Mouse (Mus musculus): ENCODE measurements around the gene F12. TPM values are rescaled to one million over a fixed set of nuclear protein-coding genes. Genes with fewer than 3 reads are reported as not detected.

F12 gene
- polyA plus RNA-seq (2015; fragmentation: Nextera tagmentation; extraction: Ambion mirVana): 0.59 and 2.1 TPM in 2 replicates

DNA sequence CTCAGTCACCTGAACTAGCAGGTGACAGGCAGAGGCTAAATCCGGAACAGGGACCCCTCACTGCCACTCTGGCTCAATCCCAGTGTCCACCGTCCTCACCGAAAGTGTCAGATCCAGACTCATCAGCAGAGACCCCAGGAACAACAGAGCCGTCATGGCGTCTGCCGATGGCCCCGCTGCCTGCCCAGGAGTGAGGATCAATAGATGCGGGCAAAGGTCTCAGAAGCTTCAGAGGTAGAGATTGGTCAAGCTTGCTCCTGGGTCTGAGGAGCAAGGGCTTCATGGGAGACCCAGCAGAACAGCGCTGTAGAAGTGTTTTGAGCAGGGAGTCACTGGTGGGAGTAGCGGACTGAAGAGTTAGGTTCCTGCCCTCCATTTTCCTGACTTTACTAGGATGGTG is at the start of gene F12:
TSS of gene F12 (minus strand) at position 181 of the 400 bp plus-strand sequence.
- H3K4me1 ChIP-seq: peaks cover 1% of the 10 kb centered on the region
- H3K9ac ChIP-seq: no peak within 1 kb of the TSS
- peaks cover 12% of the 10 kb centered on the region for H3K27me3 ChIP-seq
- H3K4me3 ChIP-seq (replicated peaks): no peak within 1 kb of the TSS
- H3K27ac ChIP-seq: no peak within 1 kb of the TSS
- H3K36me3 ChIP-seq: no peaks in the 10 kb centered on the region
- H3K9me3 ChIP-seq (replicated peaks): no peaks in the 10 kb centered on the region
- ATAC-seq (replicated peaks; ENCODE audit: low FRiP score): no peak
- 90% methylated on average over 10 of the region's 10 CpGs for WGBS
- H3K4me2 ChIP-seq: no peak within 1 kb of the TSS

DNA sequence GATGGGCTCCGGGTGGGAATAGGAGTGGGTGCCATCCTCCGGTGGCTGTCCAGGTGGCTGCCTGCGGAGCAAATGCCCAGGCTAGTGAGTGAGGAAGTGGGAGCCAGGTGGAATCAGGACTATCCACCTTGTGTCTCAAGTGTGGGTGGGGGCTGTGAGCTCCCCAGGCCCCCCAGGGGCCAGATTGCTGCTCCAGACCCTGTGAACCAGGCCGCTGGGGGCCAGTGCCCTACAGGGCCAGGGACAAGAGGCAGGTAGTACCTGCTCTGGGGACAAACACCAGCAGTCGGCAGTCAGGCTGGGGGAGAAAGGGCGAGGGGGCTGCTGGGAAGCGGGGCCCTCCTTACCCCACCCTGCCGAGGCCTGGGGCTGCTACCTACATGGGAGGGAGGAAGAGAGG is 49.7 kb upstream of the F12 start:
- H3K36me3 ChIP-seq: peaks cover 74% of the 10 kb centered on the region
- H3K4me3 ChIP-seq (replicated peaks): no peak overlapping the region
- no peak overlapping the region for H3K4me2 ChIP-seq
- no peaks in the 10 kb centered on the region for H3K27me3 ChIP-seq
- WGBS: 92% methylated on average over 8 of the region's 8 CpGs
- H3K4me1 ChIP-seq: peaks cover 40% of the 10 kb centered on the region
- no peak for ATAC-seq (replicated peaks; ENCODE audit: low FRiP score)
- no peak overlapping the region for H3K27ac ChIP-seq
- no peak overlapping the region for H3K9ac ChIP-seq
- H3K9me3 ChIP-seq (replicated peaks): no peaks in the 10 kb centered on the region

DNA sequence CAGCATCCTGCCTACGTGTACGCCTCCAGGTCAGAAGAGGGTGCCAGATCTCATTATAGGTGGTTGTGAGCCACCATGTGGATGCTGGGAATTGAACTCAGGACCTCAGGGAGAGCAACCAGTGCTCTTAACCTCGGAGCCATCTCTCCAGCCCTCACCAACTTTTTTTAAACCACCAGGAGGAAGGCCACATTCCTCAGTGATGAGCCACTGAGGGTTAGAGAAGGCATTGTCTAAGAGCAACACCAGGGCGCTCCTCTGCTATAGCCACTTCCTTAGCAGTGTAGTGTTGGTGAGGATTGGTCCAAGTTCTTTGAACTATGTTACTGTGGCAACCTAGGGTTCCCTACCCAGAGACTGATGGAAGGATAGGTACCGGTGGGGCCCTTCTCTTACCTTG is 49.2 kb upstream of the F12 start:
- Histone ChIP-seq H3K27ac (no peak overlapping the region), H3K4me2 (no peak overlapping the region), H3K4me3 (replicated peaks) (no peak overlapping the region), H3K4me1 (peaks cover 45% of the 10 kb centered on the region), H3K9ac (no peak overlapping the region), H3K9me3 (replicated peaks) (no peaks in the 10 kb centered on the region), H3K27me3 (no peaks in the 10 kb centered on the region), H3K36me3 (peaks cover 69% of the 10 kb centered on the region)
- ATAC-seq (replicated peaks; ENCODE audit: low FRiP score): no peak
- 90% methylated on average over 5 of the region's 5 CpGs for WGBS

DNA sequence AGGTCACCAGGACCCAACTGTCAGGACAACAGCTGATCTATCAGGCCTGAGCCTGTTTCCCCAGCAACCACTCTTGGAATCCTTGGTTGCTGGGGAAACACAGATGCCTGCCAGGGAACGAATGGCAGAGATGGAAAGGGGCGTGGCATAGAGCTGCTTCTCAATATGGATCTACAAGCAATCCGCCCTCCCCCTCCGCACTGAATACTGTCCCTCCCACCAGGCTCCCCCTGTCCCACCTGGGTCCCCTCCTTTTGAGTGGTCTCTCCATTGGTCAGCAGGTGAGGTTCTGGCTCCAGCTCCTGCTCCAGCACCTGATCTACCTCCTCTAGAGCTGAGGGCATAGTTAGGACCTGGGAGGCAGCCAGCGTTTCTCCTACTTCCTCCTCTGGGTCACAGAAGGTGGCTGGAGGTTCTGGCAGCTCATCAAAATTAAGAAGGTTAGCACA is 48.1 kb upstream of the F12 start:
- peaks cover 58% of the 10 kb centered on the region for H3K36me3 ChIP-seq
- ATAC-seq (replicated peaks; ENCODE audit: low FRiP score): no peak

DNA sequence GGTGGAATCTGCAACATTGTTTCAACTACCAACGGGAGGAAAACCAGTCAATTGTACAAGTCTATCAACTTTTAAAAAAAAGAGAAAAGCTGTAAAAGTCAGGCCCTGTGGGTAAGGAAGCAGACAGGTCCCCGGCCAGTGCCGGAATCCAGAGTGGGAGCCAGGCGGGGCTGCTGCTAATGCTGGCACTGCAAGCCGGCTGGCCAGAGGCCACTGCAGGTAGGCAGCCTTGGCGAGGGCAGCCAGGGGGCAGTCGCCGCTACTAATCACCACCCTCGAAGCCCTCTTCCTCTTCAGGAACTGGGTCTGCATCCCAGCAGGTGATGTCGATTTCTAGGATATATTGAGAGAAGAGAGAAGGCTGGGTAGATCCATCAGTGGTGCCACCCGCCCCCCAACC is 47.4 kb upstream of the F12 start:
- no peak for ATAC-seq (replicated peaks; ENCODE audit: low FRiP score)
- Histone ChIP-seq H3K36me3 (peaks cover 51% of the 10 kb centered on the region), H3K4me1 (peaks cover 50% of the 10 kb centered on the region), H3K9me3 (replicated peaks) (no peaks in the 10 kb centered on the region), H3K4me3 (replicated peaks) (no peak overlapping the region), H3K27me3 (0 out of 2 replicates have a peak, but pooled peaks cover 8% of the 10 kb centered on the region), H3K4me2 (no peak overlapping the region), H3K27ac (0 out of 2 replicates have a peak overlapping the region, but pooled peaks have one; percentile 4), H3K9ac (no peak overlapping the region)
- 73% methylated on average over 11 of the region's 11 CpGs for WGBS

More for the DNA sequence above, 48.1 kb upstream of the F12 start:
- H3K9ac ChIP-seq: no peak overlapping the region
- H3K4me2 ChIP-seq: no peak overlapping the region
- 61% methylated on average over 5 of the region's 5 CpGs for WGBS
- H3K4me3 ChIP-seq (replicated peaks): no peak overlapping the region
- H3K9me3 ChIP-seq (replicated peaks): no peaks in the 10 kb centered on the region
- peaks cover 50% of the 10 kb centered on the region for H3K4me1 ChIP-seq
- 0 out of 2 replicates have a peak, but pooled peaks cover 6% of the 10 kb centered on the region for H3K27me3 ChIP-seq
- no peak overlapping the region for H3K27ac ChIP-seq

DNA sequence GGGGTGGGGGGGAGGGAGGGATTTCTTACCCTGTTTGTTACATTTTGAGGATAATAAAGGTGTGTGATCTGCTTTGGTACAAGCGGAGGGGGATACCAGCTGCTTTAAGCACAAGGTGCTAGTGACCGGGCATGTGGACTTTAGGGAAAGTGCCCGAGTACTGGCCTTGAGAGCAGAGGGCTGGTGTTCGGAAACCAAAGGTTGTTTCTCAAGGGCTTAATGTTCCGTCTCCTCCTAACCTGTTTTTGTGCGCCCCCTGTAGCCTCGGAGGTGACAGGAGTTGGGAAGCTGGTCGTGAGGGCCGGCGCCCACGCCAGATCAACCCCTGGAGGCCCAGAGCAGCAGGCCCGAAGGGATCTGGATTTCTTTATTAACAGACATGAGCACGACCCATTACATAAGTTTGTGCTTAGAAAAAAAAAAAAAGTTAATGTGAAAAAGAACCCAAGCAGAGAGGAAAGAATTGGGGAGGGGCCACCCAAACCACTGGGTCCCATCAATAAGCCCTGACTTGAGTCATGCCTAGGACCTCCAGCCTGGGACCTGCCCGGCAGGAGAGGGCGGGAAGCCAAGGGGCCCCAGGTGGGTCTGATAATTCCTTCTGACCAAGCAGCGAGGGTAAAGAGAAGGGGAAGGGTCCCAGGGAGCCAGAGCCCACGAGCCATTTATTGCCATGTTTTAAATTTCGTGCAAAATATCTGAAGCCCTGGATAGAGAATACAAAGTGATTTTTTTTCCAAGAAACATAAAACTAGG is 46.7 kb upstream of the F12 start:
- ATAC-seq (replicated peaks; ENCODE audit: low FRiP score): no peak
- Histone ChIP-seq H3K4me1 (peaks cover 46% of the 10 kb centered on the region), H3K9me3 (replicated peaks) (no peaks in the 10 kb centered on the region), H3K27ac (peak overlapping the region; percentile 82), H3K4me3 (replicated peaks) (peak overlapping the region; percentile 67), H3K36me3 (peaks cover 45% of the 10 kb centered on the region), H3K27me3 (0 out of 2 replicates have a peak, but pooled peaks cover 8% of the 10 kb centered on the region), H3K9ac (peak overlapping the region; percentile 57), H3K4me2 (peak overlapping the region; percentile 100)
- WGBS: 21% methylated on average over 18 of the region's 18 CpGs

DNA sequence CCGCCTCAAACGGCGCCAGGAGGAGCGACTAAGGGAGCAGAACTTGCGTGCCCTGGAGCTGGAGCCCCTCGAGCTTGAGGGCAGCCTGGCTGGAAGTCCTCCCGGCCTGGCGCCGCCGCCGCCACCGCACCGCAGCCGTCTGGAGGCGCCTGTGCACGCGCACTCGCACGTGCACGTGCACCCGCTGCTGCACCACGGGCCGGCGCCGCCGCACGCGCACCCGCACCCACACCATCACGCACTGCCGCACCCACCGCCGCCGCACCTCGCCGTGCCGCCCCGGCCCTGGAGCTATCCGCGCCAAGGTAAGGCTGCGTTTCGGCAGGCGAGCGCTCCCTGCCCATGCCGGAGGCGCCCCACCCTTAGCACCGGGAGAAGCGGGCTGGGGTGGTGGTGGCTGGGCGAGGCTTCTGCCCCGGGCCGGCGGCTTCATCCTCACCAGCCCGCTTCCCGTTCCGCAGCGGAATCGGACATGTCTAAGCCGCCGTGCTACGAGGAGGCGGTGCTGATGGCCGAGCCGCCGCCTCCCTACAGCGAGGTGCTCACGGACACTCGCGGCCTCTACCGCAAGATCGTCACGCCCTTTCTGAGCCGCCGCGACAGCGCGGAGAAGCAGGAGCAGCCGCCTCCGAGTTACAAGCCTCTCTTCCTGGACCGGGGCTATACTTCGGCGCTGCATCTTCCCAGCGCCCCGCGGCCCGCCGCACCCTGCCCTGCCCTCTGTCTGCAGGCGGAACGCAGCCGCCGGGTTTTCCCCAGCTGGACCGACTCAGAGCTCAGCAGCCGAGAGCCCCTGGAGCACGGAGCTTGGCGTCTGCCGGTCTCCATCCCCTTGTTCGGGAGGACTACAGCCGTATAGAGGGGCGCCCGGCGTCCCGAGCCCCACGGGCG is 45.8 kb upstream of the F12 start:
- H3K4me1 ChIP-seq: peaks cover 46% of the 10 kb centered on the region
- no peaks in the 10 kb centered on the region for H3K9me3 ChIP-seq (replicated peaks)
- peaks cover 38% of the 10 kb centered on the region for H3K36me3 ChIP-seq
- ATAC-seq (replicated peaks; ENCODE audit: low FRiP score): peak; percentile 63
- WGBS: under 1% methylated on average over 97 of the region's 103 CpGs
- H3K27me3 ChIP-seq: 0 out of 2 replicates have a peak, but pooled peaks cover 8% of the 10 kb centered on the region
- peak overlapping the region; percentile 67 for H3K4me3 ChIP-seq (replicated peaks)
- H3K4me2 ChIP-seq: peak overlapping the region; percentile 100
- peak overlapping the region; percentile 82 for H3K27ac ChIP-seq
- peak overlapping the region; percentile 57 for H3K9ac ChIP-seq

DNA sequence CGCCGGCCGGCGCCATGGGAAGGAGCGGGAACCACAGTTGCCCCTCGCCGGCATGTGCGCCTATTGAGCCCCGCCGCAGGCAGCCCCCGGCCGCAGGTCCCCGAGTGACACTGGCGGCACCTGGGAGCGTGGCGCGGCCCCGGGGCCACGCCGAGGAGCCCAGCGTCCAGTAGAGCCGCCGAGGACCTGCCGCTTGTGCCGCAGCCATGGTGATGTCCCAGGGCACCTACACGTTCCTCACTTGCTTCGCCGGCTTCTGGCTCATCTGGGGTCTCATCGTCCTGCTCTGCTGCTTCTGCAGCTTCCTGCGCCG is 45.2 kb upstream of the F12 start:
- 0 out of 2 replicates have a peak, but pooled peaks cover 8% of the 10 kb centered on the region for H3K27me3 ChIP-seq
- ATAC-seq (replicated peaks; ENCODE audit: low FRiP score): no peak; the same call in 1 of the 2 replicates
- peak overlapping the region; percentile 100 for H3K4me2 ChIP-seq
- H3K9me3 ChIP-seq (replicated peaks): no peaks in the 10 kb centered on the region
- H3K36me3 ChIP-seq: peaks cover 32% of the 10 kb centered on the region
- peak overlapping the region; percentile 57 for H3K9ac ChIP-seq
- WGBS: under 1% methylated on average over 31 of the region's 31 CpGs
- 0 out of 2 replicates have a peak overlapping the region, but pooled peaks have one; percentile 82 for H3K27ac ChIP-seq
- peak overlapping the region; percentile 67 for H3K4me3 ChIP-seq (replicated peaks)
- peaks cover 46% of the 10 kb centered on the region for H3K4me1 ChIP-seq

DNA sequence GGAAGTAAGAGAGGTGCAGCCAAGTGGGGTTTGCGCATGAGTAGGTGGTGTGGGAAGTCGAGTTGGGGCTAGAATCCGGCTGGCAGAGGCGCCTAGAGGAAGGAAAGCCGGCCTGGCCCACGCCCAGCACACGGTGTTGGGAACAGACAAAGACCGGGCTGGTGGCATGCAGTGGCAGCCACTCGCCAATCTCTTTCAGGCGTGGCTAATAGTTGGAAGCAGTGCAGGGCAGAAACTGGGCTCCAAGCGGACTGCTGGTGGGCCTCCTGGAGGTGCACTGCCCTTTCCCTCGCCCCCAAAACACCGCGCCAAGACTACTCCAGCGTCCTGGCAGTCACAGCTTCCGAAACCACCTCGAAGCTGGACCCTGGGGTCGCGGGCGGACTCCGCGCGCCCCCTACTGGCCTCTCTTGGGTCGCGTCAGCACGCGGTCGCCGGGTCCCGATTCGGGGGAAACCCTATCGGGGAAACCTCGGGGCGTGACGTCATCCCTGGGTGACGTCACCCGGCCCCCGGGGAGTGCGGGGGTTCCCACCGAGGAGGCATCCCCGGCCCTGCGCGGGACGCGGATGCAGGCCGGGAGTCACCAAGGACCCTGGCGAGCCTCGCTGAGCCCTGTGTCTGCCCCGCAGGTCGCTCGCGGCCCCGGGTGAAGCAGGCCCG is 44.7 kb upstream of the F12 start:
- 2% methylated on average over 54 of the region's 54 CpGs for WGBS
- Histone ChIP-seq H3K4me1 (peaks cover 46% of the 10 kb centered on the region), H3K4me2 (peak overlapping the region; percentile 100), H3K9ac (peak overlapping the region; percentile 57), H3K36me3 (peaks cover 27% of the 10 kb centered on the region), H3K27ac (peak overlapping the region; percentile 82; the same call in 1 of the 2 replicates), H3K4me3 (replicated peaks) (peak overlapping the region; percentile 67), H3K9me3 (replicated peaks) (no peaks in the 10 kb centered on the region), H3K27me3 (0 out of 2 replicates have a peak, but pooled peaks cover 8% of the 10 kb centered on the region)
- ATAC-seq (replicated peaks; ENCODE audit: low FRiP score): peak; percentile 68

DNA sequence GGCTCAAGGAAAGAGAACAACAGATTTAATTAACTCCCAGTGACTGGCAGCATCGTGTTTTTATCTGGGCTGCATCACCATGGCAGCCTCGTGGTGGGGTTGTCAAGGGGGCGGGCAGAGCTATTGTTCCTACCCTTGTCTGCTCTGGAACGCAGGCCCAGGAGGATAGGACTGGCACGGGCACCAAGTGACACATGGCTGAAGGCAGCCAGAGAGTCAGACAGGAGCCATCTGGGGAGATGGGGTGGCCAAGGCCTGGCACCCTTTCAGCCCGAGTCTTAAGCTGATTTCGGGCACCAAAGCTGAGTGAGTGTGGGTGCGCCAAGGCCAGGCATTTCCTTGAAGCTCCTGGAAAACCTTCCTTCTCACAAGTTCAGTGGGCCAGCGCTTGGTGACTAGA is 43.8 kb upstream of the F12 start:
- Histone ChIP-seq H3K4me3 (replicated peaks) (no peak overlapping the region), H3K4me1 (peaks cover 46% of the 10 kb centered on the region), H3K27me3 (0 out of 2 replicates have a peak, but pooled peaks cover 8% of the 10 kb centered on the region), H3K4me2 (no peak overlapping the region), H3K27ac (no peak overlapping the region), H3K9me3 (replicated peaks) (no peaks in the 10 kb centered on the region), H3K36me3 (peaks cover 17% of the 10 kb centered on the region), H3K9ac (0 out of 2 replicates have a peak overlapping the region, but pooled peaks have one; percentile 57)
- 75% methylated on average over 9 of the region's 9 CpGs for WGBS
- ATAC-seq (replicated peaks; ENCODE audit: low FRiP score): no peak

DNA sequence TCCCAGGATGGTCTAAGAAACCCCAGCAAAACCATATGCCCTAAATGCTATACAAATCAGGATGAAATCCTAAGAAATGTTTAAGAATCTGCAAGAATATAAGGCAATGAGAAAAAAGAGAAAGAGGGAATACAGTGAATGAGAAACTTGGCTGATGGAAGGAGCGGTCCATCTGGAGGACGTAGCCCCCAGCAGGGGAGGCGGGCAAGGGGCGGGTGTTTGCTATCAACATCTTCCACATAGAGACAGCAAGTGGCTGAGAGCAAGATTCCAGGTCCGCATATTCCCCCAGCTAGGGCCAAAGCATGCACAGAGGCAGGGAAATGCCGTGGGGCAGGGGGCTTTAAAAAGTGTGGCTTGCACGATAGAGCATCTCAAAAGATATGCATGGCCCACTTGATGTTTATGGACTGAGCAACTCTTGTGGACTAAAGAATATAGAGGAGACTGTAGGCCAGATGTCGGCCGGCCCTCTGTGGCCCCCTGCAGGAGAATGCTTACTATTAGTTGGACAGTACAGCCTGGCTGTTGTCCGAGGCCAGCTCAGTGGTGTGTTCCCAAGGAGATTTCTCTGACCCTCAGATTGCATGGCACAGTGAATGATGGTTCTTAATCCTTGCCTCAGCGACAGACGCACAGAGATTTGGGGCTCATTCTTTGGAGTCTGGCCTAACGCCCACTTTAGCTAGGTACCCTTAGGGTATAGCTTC is 42.4 kb upstream of the F12 start:
- Histone ChIP-seq H3K27me3 (0 out of 2 replicates have a peak, but pooled peaks cover 8% of the 10 kb centered on the region), H3K9me3 (replicated peaks) (no peaks in the 10 kb centered on the region), H3K4me2 (no peak overlapping the region), H3K36me3 (peaks cover 4% of the 10 kb centered on the region), H3K9ac (no peak overlapping the region), H3K4me1 (peaks cover 47% of the 10 kb centered on the region), H3K27ac (no peak overlapping the region), H3K4me3 (replicated peaks) (no peak overlapping the region)
- WGBS: 51% methylated on average over 13 of the region's 13 CpGs
- ATAC-seq (replicated peaks; ENCODE audit: low FRiP score): no peak
